Mouse (Mus musculus): ENCODE data around the gene Ptms. TPM values are rescaled to one million over a fixed set of nuclear protein-coding genes. Genes with fewer than 3 reads are reported as not detected.

Gene Ptms
- total and polyA plus RNA-seq, 3 experiments, result 828 to 2,873 (median 858) TPM

Other genes starting within 250 kb of the Ptms start
- gene Emg1, start 207.9 kb downstream of the Ptms start, total RNA-seq (2021), result 10 to 100 TPM; 80.6 to 82.6 TPM
- 16.6 and 17.0 TPM in 2 replicates for gene Emg1, start 207.9 kb downstream of the Ptms start, polyA plus RNA-seq (2012; rRNA removed)
- 100 to 1,000 TPM; 286 to 294 TPM for gene Phb2, start 207.8 kb downstream of the Ptms start, total RNA-seq (2021)
- gene Phb2, start 207.8 kb downstream of the Ptms start, polyA plus RNA-seq (2012; rRNA removed), result 128 and 181 TPM in 2 replicates
- 10 to 100 TPM in 1 of 2 experiments, 1 to 10 TPM in 1; 6.5 to 11.2 TPM for gene Ptpn6, start 181.4 kb downstream of the Ptms start, total RNA-seq (2021)
- gene Ptpn6, start 181.4 kb downstream of the Ptms start, polyA plus RNA-seq (2012; rRNA removed), result 6.1 and 6.8 TPM in 2 replicates
- 100 to 1,000 TPM; 357 to 360 TPM for gene Grcc10, start 178.7 kb downstream of the Ptms start, total RNA-seq (2021)
- gene Grcc10, start 178.7 kb downstream of the Ptms start, polyA plus RNA-seq (2012; rRNA removed), result 233 and 246 TPM in 2 replicates
- not detected for gene Gm45234, start 164.1 kb downstream of the Ptms start, total RNA-seq (2021)
- not detected in 2 replicates for gene Gm45234, start 164.1 kb downstream of the Ptms start, polyA plus RNA-seq (2012; rRNA removed)
- 10 to 100 TPM; 76.8 to 86.3 TPM for gene Atn1, start 163.6 kb downstream of the Ptms start, total RNA-seq (2021)
- 73.3 and 110 TPM in 2 replicates for gene Atn1, start 163.6 kb downstream of the Ptms start, polyA plus RNA-seq (2012; rRNA removed)
- 10 to 100 TPM; 12.4 to 35.9 TPM for gene Eno2, start 150.4 kb downstream of the Ptms start, total RNA-seq (2021)
- 8.3 and 16.5 TPM in 2 replicates for gene Eno2, start 150.4 kb downstream of the Ptms start, polyA plus RNA-seq (2012; rRNA removed)
- under 1 TPM; 0.29 to 0.38 TPM for gene Lrrc23, start 140.4 kb downstream of the Ptms start, total RNA-seq (2021)
- 0.16 and 0.32 TPM in 2 replicates for gene Lrrc23, start 140.4 kb downstream of the Ptms start, polyA plus RNA-seq (2012; rRNA removed)
- gene Spsb2, start 111.4 kb downstream of the Ptms start, total RNA-seq (2021), result 10 to 100 TPM; 19.6 to 28.0 TPM
- 34.0 and 40.0 TPM in 2 replicates for gene Spsb2, start 111.4 kb downstream of the Ptms start, polyA plus RNA-seq (2012; rRNA removed)
- 100 to 1,000 TPM; 385 to 502 TPM for gene Tpi1, start 105.8 kb downstream of the Ptms start, total RNA-seq (2021)
- gene Tpi1, start 105.8 kb downstream of the Ptms start, polyA plus RNA-seq (2012; rRNA removed), result 237 and 285 TPM in 2 replicates
- 100 to 1,000 TPM; 103 to 132 TPM for gene Usp5, start 90.6 kb downstream of the Ptms start, total RNA-seq (2021)
- 102 and 111 TPM in 2 replicates for gene Usp5, start 90.6 kb downstream of the Ptms start, polyA plus RNA-seq (2012; rRNA removed)
- gene Cdca3, start 90.6 kb downstream of the Ptms start, total RNA-seq (2021), result 1 to 10 TPM; 2.2 to 3.9 TPM
- 5.9 and 8.6 TPM in 2 replicates for gene Cdca3, start 90.6 kb downstream of the Ptms start, polyA plus RNA-seq (2012; rRNA removed)
- 10 to 100 TPM in 1 of 2 experiments, 1 to 10 TPM in 1; 6.7 to 12.2 TPM for gene Gnb3, start 79.8 kb downstream of the Ptms start, total RNA-seq (2021)
- gene Gnb3, start 79.8 kb downstream of the Ptms start, polyA plus RNA-seq (2012; rRNA removed), result 9.2 and 11.9 TPM in 2 replicates
- 10 to 100 TPM; 16.8 to 23.6 TPM for gene P3h3, start 62.4 kb downstream of the Ptms start, total RNA-seq (2021)
- 42.6 and 48.6 TPM in 2 replicates for gene P3h3, start 62.4 kb downstream of the Ptms start, polyA plus RNA-seq (2012; rRNA removed)
- 1 to 10 TPM; 1.1 to 2.5 TPM for gene Gpr162, start 56.1 kb downstream of the Ptms start, total RNA-seq (2021)
- 1.9 and 2.4 TPM in 2 replicates for gene Gpr162, start 56.1 kb downstream of the Ptms start, polyA plus RNA-seq (2012; rRNA removed)
- gene Cd4, start 31.9 kb downstream of the Ptms start, total RNA-seq (2021), result under 1 TPM; 0.31 to 0.55 TPM
- 0.52 and 0.61 TPM in 2 replicates for gene Cd4, start 31.9 kb downstream of the Ptms start, polyA plus RNA-seq (2012; rRNA removed)
- 1 to 10 TPM; 1.1 to 1.5 TPM for gene Lag3, start 8.4 kb downstream of the Ptms start, total RNA-seq (2021)
- 2.1 and 2.5 TPM in 2 replicates for gene Lag3, start 8.4 kb downstream of the Ptms start, polyA plus RNA-seq (2012; rRNA removed)
- 100 to 1,000 TPM; 269 to 320 TPM for gene Mlf2, start 11.3 kb upstream of the Ptms start, total RNA-seq (2021)
- gene Mlf2, start 11.3 kb upstream of the Ptms start, polyA plus RNA-seq (2012; rRNA removed), result 390 and 451 TPM in 2 replicates
- 100 to 1,000 TPM; 128 to 152 TPM for gene Cops7a, start 45.4 kb upstream of the Ptms start, total RNA-seq (2021)
- 220 and 384 TPM in 2 replicates for gene Cops7a, start 45.4 kb upstream of the Ptms start, polyA plus RNA-seq (2012; rRNA removed)
- 1 to 10 TPM in 1 of 2 experiments, under 1 TPM in 1; 0.89 to 2.0 TPM for gene Pianp, start 76.6 kb upstream of the Ptms start, total RNA-seq (2021)
- gene Pianp, start 76.6 kb upstream of the Ptms start, polyA plus RNA-seq (2012; rRNA removed), result 4.2 and 9.0 TPM in 2 replicates
- 10 to 100 TPM; 38.5 to 56.9 TPM for gene Zfp384, start 89.0 kb upstream of the Ptms start, total RNA-seq (2021)
- 70.6 and 98.2 TPM in 2 replicates for gene Zfp384, start 89.0 kb upstream of the Ptms start, polyA plus RNA-seq (2012; rRNA removed)
- 10 to 100 TPM; 51.0 to 60.6 TPM for gene Ing4, start 119.7 kb upstream of the Ptms start, total RNA-seq (2021)
- 35.5 and 37.4 TPM in 2 replicates for gene Ing4, start 119.7 kb upstream of the Ptms start, polyA plus RNA-seq (2012; rRNA removed)
- gene Acrbp, start 129.6 kb upstream of the Ptms start, total RNA-seq (2021), result 10 to 100 TPM in 1 of 2 experiments, 1 to 10 TPM in 1; 4.4 to 12.2 TPM
- gene Acrbp, start 129.6 kb upstream of the Ptms start, polyA plus RNA-seq (2012; rRNA removed), result 14.0 and 15.9 TPM in 2 replicates
- gene Lpar5, start 147.8 kb upstream of the Ptms start, total RNA-seq (2021), result under 1 TPM; 0.61 to 0.83 TPM
- gene Lpar5, start 147.8 kb upstream of the Ptms start, polyA plus RNA-seq (2012; rRNA removed), result 3.1 and 4.3 TPM in 2 replicates
- 100 to 1,000 TPM; 139 to 156 TPM for gene Chd4, start 175.9 kb upstream of the Ptms start, total RNA-seq (2021)
- 54.1 and 58.1 TPM in 2 replicates for gene Chd4, start 175.9 kb upstream of the Ptms start, polyA plus RNA-seq (2012; rRNA removed)
- gene Nop2, start 211.8 kb upstream of the Ptms start, total RNA-seq (2021), result 10 to 100 TPM; 40.9 to 51.7 TPM
- gene Nop2, start 211.8 kb upstream of the Ptms start, polyA plus RNA-seq (2012; rRNA removed), result 8.0 and 12.0 TPM in 2 replicates
- 10 to 100 TPM; 13.8 to 21.4 TPM for gene Iffo1, start 225.1 kb upstream of the Ptms start, total RNA-seq (2021)
- 73.1 and 80.0 TPM in 2 replicates for gene Iffo1, start 225.1 kb upstream of the Ptms start, polyA plus RNA-seq (2012; rRNA removed)
- 1,000 to 10,000 TPM; 2,613 to 2,674 TPM for gene Gapdh, start 246.4 kb upstream of the Ptms start, total RNA-seq (2021)
- gene Gapdh, start 246.4 kb upstream of the Ptms start, polyA plus RNA-seq (2012; rRNA removed), result 2,736 and 3,470 TPM in 2 replicates

Data from adrenal gland, adult 2 months (tissue).